Mouse (Mus musculus): ENCODE measurements around the gene Pknox2.

- no peak for TF ChIP-seq POLR2A (IDR thresholded peaks at IDR 0.05; ENCODE audit: borderline replicate concordance, extremely low read depth, low read depth, low read length)
- no peak for TF ChIP-seq CTCF (IDR thresholded peaks at IDR 0.05; ENCODE audit: insufficient read depth, low read length)
Observed at GRCm38 (mm10) chr9:36918582-36918981, 228.6 kb downstream of the Pknox2 start.

Measured in lung, adult 2 months (tissue).